Mouse (Mus musculus) myocyte (in vitro differentiated cells): ENCODE measurements around the gene Rrm2. TPM values are rescaled to one million over a fixed set of nuclear protein-coding genes. Genes with fewer than 3 reads are reported as not detected.

Experiments used
- H3K27me3 ChIP-seq: one replicate; pipeline ENCODE4 v1.6.1; 2011; ENCODE audit not compliant: control insufficient read depth, insufficient read depth, insufficient read length
- H3K36me3 ChIP-seq: one replicate; pipeline ENCODE4 v1.6.1; 2011; ENCODE audit not compliant: control insufficient read depth, insufficient read depth
- H3K4me2 ChIP-seq: one replicate; pipeline ENCODE4 v1.6.1; 2011; ENCODE audit warnings: low read depth, control low read depth
- H3K4me3 ChIP-seq: one replicate; pipeline ENCODE4 v1.5.1; 2011; ENCODE audit warnings: mild to moderate bottlenecking, control low read depth, moderate library complexity
- H3K79me2 ChIP-seq: one replicate; pipeline ENCODE4 v1.6.1; 2011; ENCODE audit not compliant: control insufficient read depth, insufficient read depth
- H3ac ChIP-seq: one replicate; pipeline ENCODE4 v1.6.1; 2011; ENCODE audit not compliant: control insufficient read depth, insufficient read length
- CEBPB ChIP-seq: IDR thresholded peaks from 2 replicates; pipeline ENCODE4 v1.6.1; 2011; ENCODE audit warnings: mild to moderate bottlenecking, moderate library complexity; ENCODE audit not compliant: poor library complexity, insufficient read depth, severe bottlenecking
- E2F4 ChIP-seq: IDR thresholded peaks from one replicate; pipeline ENCODE4 v1.6.1; 2011; ENCODE audit warnings: mild to moderate bottlenecking, control low read depth, moderate library complexity; ENCODE audit not compliant: insufficient read depth
- MAX ChIP-seq: IDR thresholded peaks from one replicate; pipeline ENCODE4 v1.6.1; 2011; ENCODE audit warnings: low read depth, mild to moderate bottlenecking, control low read depth
- MYOD1 ChIP-seq, 3 experiments: IDR thresholded peaks; one replicate each; pipeline ENCODE4 v1.6.1; 2011; ENCODE audit warnings: control low read depth in 2 of 3, low read depth in 2 of 3, mild to moderate bottlenecking in 2 of 3, moderate library complexity in 1 of 3; ENCODE audit not compliant: insufficient read length in 2 of 3, control insufficient read depth in 1 of 3
- MYOG ChIP-seq, 3 experiments: IDR thresholded peaks; one replicate each; pipeline ENCODE4 v1.6.1; 2011; ENCODE audit warnings: control low read depth in 2 of 3, low read depth in 2 of 3, mild to moderate bottlenecking in 2 of 3; ENCODE audit not compliant: insufficient read length in 2 of 3, control insufficient read depth in 1 of 3, insufficient read depth in 1 of 3
- POLR2A ChIP-seq: IDR thresholded peaks from one replicate; pipeline ENCODE4 v1.6.1; 2011; ENCODE audit warnings: low read depth, mild to moderate bottlenecking, control low read depth, moderate library complexity; ENCODE audit not compliant: insufficient read length
- POLR2AphosphoS2 ChIP-seq: IDR thresholded peaks from one replicate; pipeline ENCODE4 v1.6.1; 2011; ENCODE audit warnings: low read depth, control low read depth; ENCODE audit not compliant: insufficient read length
- REST ChIP-seq: IDR thresholded peaks from one replicate; pipeline ENCODE4 v1.6.1; 2011; ENCODE audit warnings: mild to moderate bottlenecking, control low read depth, moderate library complexity; ENCODE audit not compliant: insufficient read depth, insufficient read length
- SRF ChIP-seq: IDR thresholded peaks from one replicate; pipeline ENCODE4 v1.6.1; 2011; ENCODE audit warnings: low read depth; ENCODE audit not compliant: control insufficient read depth, insufficient read length
- TCF12 ChIP-seq: IDR thresholded peaks from one replicate; pipeline ENCODE4 v1.6.1; 2011; ENCODE audit warnings: mild to moderate bottlenecking, control low read depth; ENCODE audit not compliant: poor library complexity, insufficient read depth, severe bottlenecking
- TCF3 ChIP-seq: IDR thresholded peaks from one replicate; pipeline ENCODE4 v1.6.1; 2011; ENCODE audit warnings: low read depth, control low read depth; ENCODE audit not compliant: insufficient read length
- USF1 ChIP-seq: IDR thresholded peaks from one replicate; pipeline ENCODE4 v1.6.1; 2011; ENCODE audit warnings: low read depth, mild to moderate bottlenecking, control low read depth, moderate library complexity
- polyA plus RNA-seq: library from polyadenylated mRNA; unstranded; fragments of >200 nt; fragmentation: generic; extraction: Trizol; gene quantifications from one replicate; pipeline ENCODE4 v1.2.1, GENCODE M21; 2012; ENCODE audit warnings: missing spikeins

The Rrm2 gene
- polyA plus RNA-seq, 1 experiment, result 73.0 TPM

GRCm38 (mm10) chr12:24755471-24755870 lies 47.4 kb downstream of the Rrm2 start:
- H3K4me2 ChIP-seq, result no peak overlapping the region
- H3K4me3 ChIP-seq, result no peak overlapping the region
- no peaks in the 10 kb centered on the region for H3K79me2 ChIP-seq
- H3K27me3 ChIP-seq, result no peaks in the 10 kb centered on the region
- TF ChIP-seq TCF3, result no peak
- no peak for TF ChIP-seq SRF
- TF ChIP-seq MAX, result no peak
- no peak for TF ChIP-seq USF1
- TF ChIP-seq TCF12, result no peak
- TF ChIP-seq REST, result no peak
- TF ChIP-seq MYOG (IDR thresholded peaks at IDR 0.05; ENCODE audit: control insufficient read depth in 1 of 3, insufficient read depth in 1 of 3, insufficient read length in 2 of 3, low read depth in 2 of 3), result no peak
- no peak for TF ChIP-seq POLR2AphosphoS2
- TF ChIP-seq E2F4, result no peak
- no peak for TF ChIP-seq CEBPB
- no peak for TF ChIP-seq POLR2A
- no peak for TF ChIP-seq MYOD1 (IDR thresholded peaks at IDR 0.05; ENCODE audit: control insufficient read depth in 1 of 3, insufficient read length in 2 of 3, low read depth in 2 of 3)
- no peaks in the 10 kb centered on the region for H3K36me3 ChIP-seq
- H3ac ChIP-seq, result no peak overlapping the region

- no peak overlapping the region for H3K4me3 ChIP-seq
- no peak overlapping the region for H3ac ChIP-seq
- no peak overlapping the region for H3K4me2 ChIP-seq
- no peaks in the 10 kb centered on the region for H3K36me3 ChIP-seq
- TF ChIP-seq E2F4 (no peak), TCF3 (no peak), MYOD1 (IDR thresholded peaks at IDR 0.05; ENCODE audit: control insufficient read depth in 1 of 3, insufficient read length in 2 of 3, low read depth in 2 of 3) (no peak), MYOG (IDR thresholded peaks at IDR 0.05; ENCODE audit: control insufficient read depth in 1 of 3, insufficient read depth in 1 of 3, insufficient read length in 2 of 3, low read depth in 2 of 3) (no peak), POLR2AphosphoS2 (no peak), USF1 (no peak), POLR2A (no peak), REST (no peak), CEBPB (no peak), MAX (no peak), TCF12 (no peak), SRF (no peak)
- H3K27me3 ChIP-seq, result no peaks in the 10 kb centered on the region
- no peaks in the 10 kb centered on the region for H3K79me2 ChIP-seq
Observed at GRCm38 (mm10) chr12:24757387-24757786, 49.3 kb downstream of the Rrm2 start.

GRCm38 (mm10) chr12:24758374-24758773 lies 50.3 kb downstream of the Rrm2 start:
- H3K4me3 ChIP-seq, result no peak overlapping the region
- no peaks in the 10 kb centered on the region for H3K79me2 ChIP-seq
- TF ChIP-seq MYOG (IDR thresholded peaks at IDR 0.05; ENCODE audit: control insufficient read depth in 1 of 3, insufficient read depth in 1 of 3, insufficient read length in 2 of 3, low read depth in 2 of 3), result peak in 1 of 3 experiments; percentile 39
- TF ChIP-seq MYOD1 (IDR thresholded peaks at IDR 0.05; ENCODE audit: control insufficient read depth in 1 of 3, insufficient read length in 2 of 3, low read depth in 2 of 3), result peak in 1 of 3 experiments; percentile 42
- no peak for TF ChIP-seq POLR2AphosphoS2
- no peak for TF ChIP-seq TCF3
- TF ChIP-seq USF1, result no peak
- TF ChIP-seq CEBPB, result no peak
- peak overlapping the region; percentile 6 for H3K4me2 ChIP-seq
- H3ac ChIP-seq, result no peak overlapping the region
- no peaks in the 10 kb centered on the region for H3K27me3 ChIP-seq
- H3K36me3 ChIP-seq, result no peaks in the 10 kb centered on the region

- Histone ChIP-seq H3K27me3 (no peaks in the 10 kb centered on the region), H3K36me3 (no peaks in the 10 kb centered on the region), H3K79me2 (no peaks in the 10 kb centered on the region), H3K4me2 (no peak overlapping the region), H3ac (no peak overlapping the region), H3K4me3 (no peak overlapping the region)
- no peak for TF ChIP-seq CEBPB
- no peak for TF ChIP-seq TCF3
- no peak for TF ChIP-seq TCF12
- no peak for TF ChIP-seq REST
- no peak for TF ChIP-seq SRF
- no peak for TF ChIP-seq MAX
- TF ChIP-seq E2F4, result no peak
- no peak for TF ChIP-seq MYOD1 (IDR thresholded peaks at IDR 0.05; ENCODE audit: control insufficient read depth in 1 of 3, insufficient read length in 2 of 3, low read depth in 2 of 3)
- no peak for TF ChIP-seq USF1
Observed at GRCm38 (mm10) chr12:24762253-24762652, 54.2 kb downstream of the Rrm2 start.

Other genes starting within 250 kb of the Rrm2 start
- 15.1 TPM for gene Taf1b, start 209.9 kb upstream of the Rrm2 start, polyA plus RNA-seq
- gene Grhl1, start 136.0 kb upstream of the Rrm2 start, polyA plus RNA-seq, result 0.41 TPM
- 4.1 TPM for gene Klf11, start 57.0 kb upstream of the Rrm2 start, polyA plus RNA-seq
- gene Cys1, start 26.4 kb upstream of the Rrm2 start, polyA plus RNA-seq, result 0.26 TPM
- 16.9 TPM for gene Mboat2, start 122.6 kb downstream of the Rrm2 start, polyA plus RNA-seq